Mouse (Mus musculus): Measurements from ENCODE around the gene Kctd17. TPM values are rescaled to one million over a fixed set of nuclear protein-coding genes. Genes with fewer than 3 reads are reported as not detected.

Kctd17 gene
- polyA plus RNA-seq, 1 experiment from 2014 or later = 4.9 TPM

Other genes starting within 250 kb of the Kctd17 start
- not detected in 2 replicates for gene Pvalb, start 222.2 kb upstream of the Kctd17 start, polyA plus RNA-seq (2015; fragmentation: Nextera tagmentation; extraction: Ambion mirVana)
- 47.8 and 49.9 TPM in 2 replicates for gene Ncf4, start 183.8 kb upstream of the Kctd17 start, polyA plus RNA-seq (2015; fragmentation: Nextera tagmentation; extraction: Ambion mirVana)
- 1.3 and 1.9 TPM in 2 replicates for gene Csf2rb2, start 122.8 kb upstream of the Kctd17 start, polyA plus RNA-seq (2015; fragmentation: Nextera tagmentation; extraction: Ambion mirVana)
- 5.7 and 7.1 TPM in 2 replicates for gene Csf2rb, start 102.8 kb upstream of the Kctd17 start, polyA plus RNA-seq (2015; fragmentation: Nextera tagmentation; extraction: Ambion mirVana)
- gene Tex33, start 32.7 kb upstream of the Kctd17 start, polyA plus RNA-seq (2015; fragmentation: Nextera tagmentation; extraction: Ambion mirVana) = 0.13 TPM in 1 of 2 replicates, not detected in the other
- gene Tst, start 22.7 kb upstream of the Kctd17 start, polyA plus RNA-seq (2015; fragmentation: Nextera tagmentation; extraction: Ambion mirVana) = 240 and 265 TPM in 2 replicates
- 5.9 and 7.5 TPM in 2 replicates for gene Mpst, start 22.1 kb upstream of the Kctd17 start, polyA plus RNA-seq (2015; fragmentation: Nextera tagmentation; extraction: Ambion mirVana)
- gene Tmprss6, start 40.1 kb downstream of the Kctd17 start, polyA plus RNA-seq (2015; fragmentation: Nextera tagmentation; extraction: Ambion mirVana) = 29.6 and 33.7 TPM in 2 replicates
- 0.63 and 1.1 TPM in 2 replicates for gene Il2rb, start 66.7 kb downstream of the Kctd17 start, polyA plus RNA-seq (2015; fragmentation: Nextera tagmentation; extraction: Ambion mirVana)
- gene C1qtnf6, start 102.9 kb downstream of the Kctd17 start, polyA plus RNA-seq (2015; fragmentation: Nextera tagmentation; extraction: Ambion mirVana) = 3.6 and 5.3 TPM in 2 replicates
- 0.02 TPM in 1 of 2 replicates, not detected in the other for gene Sstr3, start 116.1 kb downstream of the Kctd17 start, polyA plus RNA-seq (2015; fragmentation: Nextera tagmentation; extraction: Ambion mirVana)
- gene Rac2, start 144.2 kb downstream of the Kctd17 start, polyA plus RNA-seq (2015; fragmentation: Nextera tagmentation; extraction: Ambion mirVana) = 108 and 121 TPM in 2 replicates
- 12.5 and 13.5 TPM in 2 replicates for gene Cyth4, start 168.5 kb downstream of the Kctd17 start, polyA plus RNA-seq (2015; fragmentation: Nextera tagmentation; extraction: Ambion mirVana)